Mouse (Mus musculus) adrenal gland (tissue): ENCODE measurements around the gene Sars2.

ENCODE experiments used
- intact Hi-C: fragments of 180-260 bp; cut with DNase I; formaldehyde crosslinking; loops from one replicate; pipeline ENCODE4 v1.15.1; 2025

Gene Sars2

DNA sequence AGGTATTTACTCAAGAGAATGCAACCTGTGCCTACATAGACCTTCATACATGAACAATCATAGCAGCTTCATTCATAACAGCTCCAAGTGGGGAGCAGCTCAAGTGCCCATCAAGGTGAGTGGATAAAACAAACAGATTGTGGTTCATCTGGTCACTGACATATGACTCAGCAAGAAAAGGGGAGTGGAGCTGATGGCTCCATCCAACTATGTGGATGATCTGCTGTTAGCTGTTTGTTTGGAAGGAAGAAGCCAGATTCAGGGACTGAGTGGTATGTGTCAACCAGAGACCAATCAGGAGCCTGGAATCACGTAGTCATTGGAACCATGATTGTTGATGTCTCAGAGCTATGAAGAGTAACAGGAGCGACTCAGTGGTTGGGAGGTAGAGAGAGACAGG lies 17.2 kb upstream of the Sars2 start:
- intact Hi-C loops: loop anchor here (5.0 kb wide), 1 partner anchor 277 kb away; no protein-coding TSS in a partner anchor

DNA sequence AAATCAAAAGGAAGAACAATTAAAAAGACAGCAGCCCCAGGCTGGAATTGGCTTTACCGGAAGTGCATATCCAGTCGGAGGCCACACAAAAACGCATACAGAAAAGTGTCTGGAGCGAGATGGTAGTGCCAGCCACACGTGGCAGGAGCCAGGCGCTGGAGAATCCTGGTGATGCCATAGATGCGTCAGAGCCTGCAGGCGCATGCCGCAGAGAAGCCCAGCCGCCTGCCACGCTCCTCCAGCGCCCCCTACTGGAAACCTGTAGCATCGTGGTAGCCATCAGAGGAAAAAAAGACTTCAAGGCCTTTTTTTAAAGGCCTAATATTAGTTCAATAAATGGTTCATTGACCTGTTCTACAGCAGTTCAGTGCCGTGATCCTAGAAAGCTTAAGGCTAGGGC lies 15.2 kb upstream of the Sars2 start:
- intact Hi-C loops: loop anchor here (2.0 to 5.0 kb wide), 2 partner anchors 124 to 279 kb away; no protein-coding TSS in a partner anchor

DNA sequence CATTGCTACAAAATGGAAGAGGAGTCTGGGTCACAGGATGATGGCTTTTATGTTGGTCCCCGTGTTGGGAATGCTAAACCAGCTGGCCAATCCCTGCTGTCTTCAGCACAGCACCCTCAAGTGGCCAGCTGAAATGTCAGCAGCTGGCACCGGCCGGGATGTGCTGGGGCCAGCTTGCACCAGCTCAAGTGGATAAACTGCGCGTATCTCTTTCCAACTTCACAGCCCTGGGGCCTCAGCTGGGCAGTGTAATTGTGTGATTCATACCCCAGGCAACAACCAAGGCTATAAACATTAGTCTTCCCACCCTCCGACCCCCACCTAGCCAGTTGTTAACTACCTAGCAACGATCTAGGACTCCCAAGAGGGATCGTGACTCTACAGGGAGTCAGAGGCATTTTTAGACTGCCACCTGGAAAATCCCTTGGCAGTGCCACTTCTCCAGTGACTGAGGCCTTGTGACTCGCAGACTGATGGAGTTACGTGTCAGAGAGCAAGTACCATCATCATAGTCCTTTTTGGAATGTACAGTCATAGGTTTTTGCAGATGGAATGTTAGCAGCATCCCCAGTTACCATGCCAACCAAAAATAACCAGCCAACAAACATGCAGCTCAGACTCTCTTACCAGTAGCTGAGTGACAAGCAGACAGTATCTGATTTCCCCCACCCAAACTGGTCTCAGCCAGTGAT lies 14.0 kb upstream of the Sars2 start:
- intact Hi-C loops: loop anchor here (2.0 to 5.0 kb wide), 2 partner anchors 125 to 280 kb away; no protein-coding TSS in a partner anchor

DNA sequence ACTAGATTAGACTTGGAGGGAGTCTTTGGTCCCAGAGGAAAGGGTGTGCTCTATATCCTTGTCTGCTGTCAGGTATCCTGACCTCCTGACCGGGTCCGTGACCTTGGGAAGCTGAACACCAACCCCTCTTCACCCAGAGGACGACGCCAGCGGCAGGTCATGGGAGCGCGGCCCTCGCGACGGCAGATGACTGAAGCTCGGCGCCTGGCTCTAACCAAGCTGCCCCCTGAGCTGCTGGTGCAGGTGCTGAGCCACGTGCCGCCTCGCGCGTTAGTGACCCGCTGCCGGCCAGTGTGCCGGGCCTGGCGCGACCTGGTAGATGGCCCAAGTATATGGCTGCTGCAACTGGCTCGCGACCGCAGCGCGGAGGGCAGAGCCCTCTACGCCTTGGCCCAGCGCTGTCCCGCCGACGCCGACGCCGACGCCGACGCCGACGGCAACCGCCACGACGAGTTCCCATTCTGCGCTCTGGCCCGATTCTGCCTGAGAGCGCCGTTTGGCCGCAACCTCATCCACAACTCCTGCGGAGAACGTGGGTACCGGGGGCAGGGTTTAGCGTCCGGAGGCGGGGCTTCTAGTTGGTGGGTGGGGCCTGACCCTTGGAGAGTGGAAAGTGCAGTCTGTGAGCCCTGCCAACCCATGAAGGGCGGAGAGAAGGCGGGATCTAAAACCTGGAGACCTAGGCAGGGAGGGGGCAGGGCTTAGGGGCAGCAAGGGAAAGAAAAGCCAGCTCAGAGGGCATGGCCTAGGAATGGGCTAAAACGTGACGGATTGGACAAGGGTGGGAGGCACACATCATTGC lies 9.2 kb upstream of the Sars2 start:
- intact Hi-C loops: no loop called here

DNA sequence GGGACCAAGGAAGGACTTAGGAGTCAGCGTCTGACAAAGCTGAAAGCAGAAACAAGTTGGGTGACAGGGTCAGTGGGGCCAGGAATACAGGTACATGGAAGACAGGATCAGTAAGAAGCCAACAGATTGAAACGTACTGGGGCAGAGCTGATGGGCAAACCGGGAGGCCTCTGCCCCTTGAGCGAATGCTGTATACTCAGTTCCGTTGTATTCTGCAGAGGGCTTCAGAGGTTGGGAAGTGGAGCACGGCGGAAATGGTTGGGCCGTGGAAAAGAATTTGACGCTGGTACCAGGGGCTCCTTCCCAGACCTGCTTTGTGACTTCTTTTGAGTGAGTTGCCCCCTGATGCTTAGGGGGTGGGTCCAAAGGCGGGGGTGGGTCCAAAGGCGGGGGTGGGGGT lies 8.6 kb upstream of the Sars2 start:
- intact Hi-C loops: no loop called here

DNA sequence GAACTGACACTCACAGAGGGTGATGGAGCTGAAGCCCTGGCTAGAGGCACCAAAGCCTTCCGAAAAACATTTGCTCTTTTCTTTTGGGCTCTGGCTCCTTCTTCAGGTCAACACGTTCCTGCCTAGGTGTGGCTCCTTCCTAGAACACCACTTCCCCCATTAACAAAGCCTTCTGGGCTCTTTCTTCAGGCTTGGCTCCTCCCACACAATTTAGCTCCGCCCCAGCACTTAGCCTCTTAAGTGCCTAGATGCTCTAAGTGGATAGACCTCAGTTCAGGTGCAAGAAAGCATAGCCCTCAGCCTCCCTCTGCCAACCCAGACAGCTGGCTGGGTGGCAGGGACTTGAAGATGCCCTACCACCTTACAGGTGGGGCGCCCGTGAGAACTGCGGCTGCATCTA lies 6.1 kb upstream of the Sars2 start:
- intact Hi-C loops: no loop called here

DNA sequence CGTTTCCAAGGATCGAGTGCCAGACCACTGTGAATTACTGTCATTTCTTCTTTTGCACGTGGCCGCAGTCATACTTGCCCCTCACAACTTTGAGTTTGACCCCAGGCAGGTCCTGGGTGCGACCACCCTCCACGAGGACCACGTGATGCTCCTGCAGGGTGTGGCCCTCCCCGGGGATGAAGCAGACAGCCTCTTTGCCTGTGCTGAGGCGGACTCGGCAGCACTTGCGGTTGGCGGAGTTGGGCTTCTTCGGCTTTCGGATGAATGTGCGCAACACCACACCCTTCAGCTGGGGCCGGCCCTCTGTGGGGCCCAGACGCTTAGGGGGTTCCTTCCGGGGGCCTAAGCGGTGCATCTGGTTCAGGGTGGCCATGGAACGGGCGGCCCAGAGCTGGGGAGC lies 2.0 kb upstream of the Sars2 start:
- intact Hi-C loops: no loop called here

DNA sequence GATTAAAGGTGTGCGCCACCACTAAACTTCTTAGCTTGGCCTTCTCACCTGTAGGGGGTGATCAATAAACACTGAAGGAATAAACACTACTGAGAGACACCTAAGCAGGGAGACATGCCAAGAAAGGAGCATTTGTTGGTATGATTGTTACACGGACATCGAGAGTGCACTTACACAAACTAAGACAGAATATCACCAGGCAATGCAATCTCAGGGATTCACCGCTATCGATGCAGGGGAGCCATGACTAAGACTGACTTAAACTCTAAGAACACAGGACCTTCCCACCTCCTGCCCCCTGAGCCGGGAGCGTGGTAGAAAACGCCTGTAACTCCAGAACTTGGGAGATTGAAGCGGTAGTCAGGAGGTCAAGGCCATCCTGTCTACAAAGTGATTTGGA lies 843 bp upstream of the Sars2 start:
- intact Hi-C loops: no loop called here

DNA sequence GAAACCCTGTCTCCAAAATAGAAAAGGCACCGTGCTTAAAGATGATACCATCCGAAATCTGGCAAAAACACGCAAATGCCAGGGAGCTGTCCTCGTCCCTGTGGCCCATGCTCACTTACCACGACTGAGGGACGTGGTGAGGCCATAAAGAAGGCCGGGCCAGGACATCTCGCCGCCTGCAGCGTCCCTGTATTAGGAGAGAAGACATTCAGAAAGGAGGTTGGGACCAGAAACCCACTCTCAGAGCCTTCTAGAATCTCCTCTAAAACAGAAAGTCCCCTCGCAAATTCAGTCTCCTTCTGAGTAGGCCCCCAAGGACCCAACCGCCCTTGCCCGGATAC lies 454 bp upstream of the Sars2 start:
- intact Hi-C loops: no loop called here

- intact Hi-C loops: no loop called here
Observed at GRCm38 (mm10) chr7:28749935-28750334, 8.1 kb downstream of the Sars2 start.

GRCm38 (mm10) chr7:28756079-28756478 lies 14.3 kb downstream of the Sars2 start, which contains the start of gene Ccer2:
TSS of gene Ccer2 (plus strand) at chr7:28756174.
- intact Hi-C loops: no loop called here

DNA sequence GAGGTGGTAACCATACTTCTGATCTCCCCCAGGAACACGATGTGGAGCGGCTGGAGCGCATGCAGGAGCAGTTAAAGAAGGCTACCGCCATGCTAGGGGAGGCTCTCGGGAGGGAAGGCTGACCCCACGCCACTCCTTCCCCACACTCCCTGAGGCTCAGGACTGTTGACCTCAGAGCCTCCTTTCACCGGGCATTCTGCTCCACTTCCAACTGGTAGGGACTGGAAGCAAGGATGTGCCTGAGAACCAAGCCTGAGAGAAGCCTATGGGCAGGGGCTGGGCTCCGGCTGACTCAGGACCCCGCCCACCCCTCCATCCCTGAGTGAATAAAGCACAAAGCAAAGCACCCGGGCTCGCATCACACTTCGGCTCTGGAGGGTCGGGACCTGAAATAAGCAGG lies 16.8 kb downstream of the Sars2 start:
- intact Hi-C loops: no loop called here

- intact Hi-C loops: no loop called here
Observed at GRCm38 (mm10) chr7:28761907-28762306, 20.1 kb downstream of the Sars2 start.

DNA sequence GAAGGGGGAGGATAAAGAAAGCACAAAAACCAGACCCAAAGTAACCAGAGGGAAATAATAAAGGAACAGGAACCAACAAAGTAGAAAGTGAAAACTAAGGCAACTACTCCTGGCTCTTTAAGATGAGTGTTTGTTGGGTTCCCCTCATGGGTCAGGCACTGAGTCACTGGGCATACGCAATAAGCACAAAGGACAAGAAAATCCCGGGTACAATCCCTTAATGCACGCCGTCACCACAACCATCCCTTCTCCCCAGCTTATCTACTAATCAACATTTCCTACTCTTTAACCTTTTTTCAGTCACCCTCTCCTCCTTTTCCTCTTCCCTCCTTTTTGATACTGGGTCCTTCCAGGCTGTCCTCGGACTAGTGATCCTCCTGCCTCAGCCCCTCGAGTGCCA lies 23.4 kb downstream of the Sars2 start:
- intact Hi-C loops: no loop called here

- intact Hi-C loops: no loop called here
Observed at GRCm38 (mm10) chr7:28766173-28766879, 24.5 kb downstream of the Sars2 start, which contains the start of gene Sirt2. TSS of gene Sirt2 (plus strand) at chr7:28766735.

- intact Hi-C loops: no loop called here
Observed at GRCm38 (mm10) chr7:28766910-28767309, 25.1 kb downstream of the Sars2 start.

DNA sequence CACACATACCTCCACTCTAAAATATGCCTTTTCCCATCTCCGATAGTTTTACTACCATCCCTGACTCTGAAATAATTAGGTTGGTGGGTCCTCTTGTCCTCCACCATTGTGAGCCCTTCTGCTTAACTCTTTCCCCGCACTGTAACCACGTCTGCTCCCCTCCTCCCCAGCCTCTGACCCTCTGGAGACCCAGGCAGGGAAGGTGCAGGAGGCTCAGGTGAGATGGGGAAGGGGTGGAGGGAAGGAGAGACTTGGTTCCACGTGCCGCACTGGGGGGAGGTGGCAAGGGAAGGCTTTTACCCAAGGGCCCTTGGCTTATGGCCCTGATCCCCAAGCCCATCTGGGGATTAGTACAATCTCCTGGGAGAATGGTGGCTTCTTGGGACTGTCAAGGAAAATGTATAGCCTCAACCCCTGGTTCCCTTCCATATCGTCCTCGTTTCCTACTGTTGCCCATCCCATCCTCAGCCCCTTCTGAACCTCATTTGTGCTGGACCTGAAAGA lies 25.7 kb downstream of the Sars2 start, which contains the start of gene Nfkbib:
Nfkbib (minus strand) TSS at position 51 of the 504 bp plus-strand sequence.
- intact Hi-C loops: no loop called here

GRCm38 (mm10) chr7:28769414-28769958 lies 27.7 kb downstream of the Sars2 start:
- intact Hi-C loops: no loop called here

GRCm38 (mm10) chr7:28770309-28770708 lies 28.5 kb downstream of the Sars2 start:
- intact Hi-C loops: no loop called here

GRCm38 (mm10) chr7:28771867-28772266 lies 30.1 kb downstream of the Sars2 start:
- intact Hi-C loops: no loop called here

DNA sequence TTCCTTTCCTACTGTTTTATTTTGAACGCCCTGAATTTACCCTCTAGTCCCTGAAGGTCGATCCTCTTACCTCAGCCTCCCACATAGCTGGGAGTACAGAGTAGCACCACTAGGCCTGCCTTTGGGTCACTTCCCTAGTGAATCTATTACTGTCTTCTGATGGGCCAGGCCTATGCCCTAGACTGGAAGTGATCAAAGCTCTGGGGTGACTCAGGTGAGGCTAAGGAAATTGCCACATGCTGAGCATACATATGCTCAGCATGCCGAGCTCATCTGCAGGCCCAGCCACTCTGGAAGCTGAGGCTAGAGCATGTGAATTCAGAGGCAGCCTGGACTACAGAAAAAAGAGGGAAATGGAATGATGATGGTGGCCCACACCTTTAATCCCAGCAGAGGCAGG lies 31.4 kb downstream of the Sars2 start:
- intact Hi-C loops: no loop called here
